Mouse (Mus musculus) ES-E14 (cell line): ENCODE results near the gene Jsrp1. TPM values are rescaled to one million over a fixed set of nuclear protein-coding genes. Genes with fewer than 3 reads are reported as not detected.

ENCODE experiments used
- DNase-seq: peaks from one replicate; pipeline ENCODE4 v3.0.0-alpha.2; 2013; ENCODE audit warnings: low read depth, low spot score
- H3K27ac ChIP-seq: 2 replicates; pipeline ENCODE4 v1.5.1; 2012; ENCODE audit warnings: low read depth, mild to moderate bottlenecking, low read length, moderate library complexity, mixed read lengths; ENCODE audit not compliant: poor library complexity, insufficient read depth, severe bottlenecking
- H3K36me3 ChIP-seq: 2 replicates; pipeline ENCODE4 v1.6.1; 2012; ENCODE audit warnings: mild to moderate bottlenecking, low read length, moderate library complexity, mixed read lengths; ENCODE audit not compliant: control insufficient read depth, poor library complexity, insufficient read depth, severe bottlenecking
- H3K4me1 ChIP-seq, 2 experiments: fragments of 150-350 bp in 1 of 2; sonication (generic) in 1 of 2; 2 replicates each; pipeline ENCODE4 v1.6.1; 2012; ENCODE audit warnings: low read length in 2 of 2, mild to moderate bottlenecking in 1 of 2, mixed read lengths in 1 of 2; ENCODE audit not compliant: control insufficient read depth in 2 of 2, insufficient read depth in 2 of 2, poor library complexity in 1 of 2
- H3K4me3 ChIP-seq, 2 experiments: fragments of 150-350 bp in 1 of 2; sonication (generic) in 1 of 2; 2 replicates each; pipeline ENCODE4 v1.5.1; 2012; ENCODE audit warnings: low read length in 2 of 2, low read depth in 1 of 2, mild to moderate bottlenecking in 1 of 2, mixed read lengths in 1 of 2; ENCODE audit not compliant: insufficient read depth in 1 of 2, poor library complexity in 1 of 2, severe bottlenecking in 1 of 2
- H3K9ac ChIP-seq: 2 replicates; pipeline ENCODE4 v1.6.1; 2012; ENCODE audit warnings: low read depth, mild to moderate bottlenecking, low read length, mixed read lengths; ENCODE audit not compliant: poor library complexity, insufficient read depth, severe bottlenecking
- H3K9me3 ChIP-seq: fragments of 150-350 bp; sonication (generic); 2 replicates; pipeline ENCODE4 v1.6.1; 2012; ENCODE audit warnings: low read depth, mild to moderate bottlenecking, low read length; ENCODE audit not compliant: control insufficient read depth, insufficient read depth
- CHD2 ChIP-seq: IDR thresholded peaks from 2 replicates; pipeline ENCODE4 v1.6.1; 2014; ENCODE audit warnings: mild to moderate bottlenecking, low read depth, low read length, inconsistent platforms
- HCFC1 ChIP-seq: IDR thresholded peaks from 2 replicates; pipeline ENCODE4 v1.6.1; 2012; ENCODE audit warnings: low read length, inconsistent platforms, borderline replicate concordance; ENCODE audit not compliant: insufficient read depth
- MAFK ChIP-seq: IDR thresholded peaks from 2 replicates; pipeline ENCODE4 v1.6.1; 2014; ENCODE audit warnings: mild to moderate bottlenecking, low read depth, low read length, inconsistent platforms; ENCODE audit not compliant: insufficient read depth
- ZC3H11A ChIP-seq: IDR thresholded peaks from 2 replicates; pipeline ENCODE4 v1.6.1; 2012; ENCODE audit warnings: low read depth, mild to moderate bottlenecking, inconsistent platforms, low read length, borderline replicate concordance
- ZNF384 ChIP-seq: IDR thresholded peaks from 2 replicates; pipeline ENCODE4 v1.6.1; 2012; ENCODE audit warnings: low read depth, low read length, inconsistent platforms
- in situ Hi-C, 2 experiments: fragments of 600-800 bp; cut with MboI; formaldehyde crosslinking; loops; one replicate each; pipeline ENCODE4 v1.15.1; 2025; ENCODE audit warnings: low sequenced_read_pairs in 2 of 2, inconsistent platforms in 1 of 2; ENCODE audit not compliant: unreplicated experiment in 2 of 2
- total RNA-seq: library from RNA; depleted of rRNA; stranded (reverse); fragments of 300-350 nt; gene quantifications from 2 replicates; pipeline ENCODE4 v1.2.3, GENCODE M21; 2012

Jsrp1 gene
- total RNA-seq, 1 experiment, result 0.67 TPM

GRCm38 (mm10) chr10:80806341-80807056, 6.8 kb downstream of the Jsrp1 start:
- Histone ChIP-seq H3K9me3 (no peaks in the 10 kb centered on the region), H3K4me3 (peak overlapping the region; percentile 57 to 67), H3K4me1 (peaks cover 10 to 22% of the 10 kb centered on the region in 2 experiments; a peak in 3 of 4 replicates), H3K9ac (peak overlapping the region; percentile 60), H3K27ac (no peak overlapping the region), H3K36me3 (peaks cover 39% of the 10 kb centered on the region)
- DNase-seq, result no peak
- TF ChIP-seq ZC3H11A (no peak), ZNF384 (no peak), MAFK (no peak), CHD2 (no peak)
- in situ Hi-C loops, result no loop called here

GRCm38 (mm10) chr10:80805925-80806324, 7.4 kb downstream of the Jsrp1 start:
- in situ Hi-C loops, result no loop called here
- no peak overlapping the region for H3K9ac ChIP-seq
- no peaks in the 10 kb centered on the region for H3K9me3 ChIP-seq
- TF ChIP-seq HCFC1, result no peak
- TF ChIP-seq ZNF384, result no peak
- TF ChIP-seq MAFK, result no peak
- no peak for TF ChIP-seq ZC3H11A
- TF ChIP-seq CHD2, result no peak
- peaks cover 10 to 22% of the 10 kb centered on the region in 2 experiments; a peak in 3 of 4 replicates for H3K4me1 ChIP-seq
- no peak overlapping the region for H3K4me3 ChIP-seq
- peaks cover 45% of the 10 kb centered on the region for H3K36me3 ChIP-seq
- peak; percentile 56 for DNase-seq
- H3K27ac ChIP-seq, result no peak overlapping the region

GRCm38 (mm10) chr10:80805322-80805721, 8.0 kb downstream of the Jsrp1 start:
- H3K4me1 ChIP-seq, result peaks cover 10 to 22% of the 10 kb centered on the region in 2 experiments; a peak in 3 of 4 replicates

GRCm38 (mm10) chr10:80804916-80805315, 8.4 kb downstream of the Jsrp1 start, which contains the start of gene Amh:
Gene Amh, plus strand, starts transcription at chr10:80805243.
- Histone ChIP-seq H3K27ac (no peak within 1 kb of the TSS), H3K4me3 (no peak within 1 kb of the TSS), H3K9ac (no peak within 1 kb of the TSS), H3K36me3 (peaks cover 50% of the 10 kb centered on the region), H3K9me3 (no peaks in the 10 kb centered on the region), H3K4me1 (peaks cover 10 to 23% of the 10 kb centered on the region in 2 experiments; a peak in 3 of 4 replicates)
- TF ChIP-seq MAFK (no peak), ZNF384 (no peak), HCFC1 (no peak), CHD2 (no peak), ZC3H11A (no peak)
- in situ Hi-C loops, result no loop called here
- DNase-seq, result no peak

More at GRCm38 (mm10) chr10:80805322-80805721, 8.0 kb downstream of the Jsrp1 start:
- H3K9me3 ChIP-seq, result no peaks in the 10 kb centered on the region
- H3K27ac ChIP-seq, result no peak overlapping the region
- in situ Hi-C loops, result no loop called here
- no peak overlapping the region for H3K4me3 ChIP-seq
- H3K36me3 ChIP-seq, result peaks cover 46% of the 10 kb centered on the region
- no peak overlapping the region for H3K9ac ChIP-seq
- no peak for TF ChIP-seq ZNF384
- no peak for TF ChIP-seq HCFC1
- no peak for TF ChIP-seq CHD2
- TF ChIP-seq ZC3H11A, result no peak
- TF ChIP-seq MAFK, result no peak
- no peak for DNase-seq

GRCm38 (mm10) chr10:80804340-80804739, 9.0 kb downstream of the Jsrp1 start:
- no peak overlapping the region for H3K9ac ChIP-seq
- H3K36me3 ChIP-seq, result peaks cover 50% of the 10 kb centered on the region
- no peak overlapping the region for H3K27ac ChIP-seq
- no peak overlapping the region for H3K4me3 ChIP-seq
- no peak for TF ChIP-seq ZC3H11A
- TF ChIP-seq HCFC1, result no peak
- no peak for TF ChIP-seq ZNF384
- in situ Hi-C loops, result no loop called here
- no peak for DNase-seq
- H3K9me3 ChIP-seq, result no peaks in the 10 kb centered on the region
- peaks cover 10 to 20% of the 10 kb centered on the region in 2 experiments; a peak in 3 of 4 replicates for H3K4me1 ChIP-seq
